Mouse (Mus musculus): Measurements from ENCODE around the gene Sbf2. TPM values are rescaled to one million over a fixed set of nuclear protein-coding genes. Genes with fewer than 3 reads are reported as not detected.
A peak's percentile ranks its signal among the peaks of the same experiment; 100 is the strongest.

Sbf2 gene
- polyA plus RNA-seq, 1 experiment from 2014 or later = 19.3 TPM

GRCm38 (mm10) chr7:110267994-110268393, 346.7 kb downstream of the Sbf2 start:
- Histone ChIP-seq H3K27ac (ENCODE audit: low read depth, low read length) (no peak overlapping the region), H3K4me3 (ENCODE audit: low read depth, low read length) (no peak overlapping the region), H3K4me1 (replicated peaks; ENCODE audit: control insufficient read depth, insufficient read depth, low read length) (0 out of 2 replicates have a peak, but pooled peaks cover 4% of the 10 kb centered on the region), H3K36me3 (ENCODE audit: control insufficient read depth, insufficient read depth) (peaks cover 23% of the 10 kb centered on the region), H3K27me3 (replicated peaks; ENCODE audit: control insufficient read depth, insufficient read depth, low read length) (no peaks in the 10 kb centered on the region), H3K4me2 (replicated peaks; ENCODE audit: low read depth) (no peak overlapping the region), H3K9ac (ENCODE audit: low read depth, low read length) (no peak overlapping the region), H3K9me3 (ENCODE audit: control insufficient read depth) (no peaks in the 10 kb centered on the region)
- WGBS = 95% methylated on average over 9 of the region's 9 CpGs
- TF ChIP-seq CTCF (IDR thresholded peaks at IDR 0.05; ENCODE audit: low read depth) = no peak
- no peak for ATAC-seq

- no peaks in the 10 kb centered on the region for H3K27me3 ChIP-seq (replicated peaks; ENCODE audit: control insufficient read depth, insufficient read depth, low read length)
- H3K4me1 ChIP-seq (replicated peaks; ENCODE audit: control insufficient read depth, insufficient read depth, low read length) = 0 out of 2 replicates have a peak, but pooled peaks cover 4% of the 10 kb centered on the region
- no peak for ATAC-seq
- H3K4me2 ChIP-seq (replicated peaks; ENCODE audit: low read depth) = no peak overlapping the region
- peaks cover 19% of the 10 kb centered on the region for H3K36me3 ChIP-seq (ENCODE audit: control insufficient read depth, insufficient read depth)
- no peak for TF ChIP-seq CTCF (IDR thresholded peaks at IDR 0.05; ENCODE audit: low read depth)
- no peak overlapping the region for H3K4me3 ChIP-seq (ENCODE audit: low read depth, low read length)
- no peak overlapping the region for H3K27ac ChIP-seq (ENCODE audit: low read depth, low read length)
- no peak overlapping the region for H3K9ac ChIP-seq (ENCODE audit: low read depth, low read length)
- H3K9me3 ChIP-seq (ENCODE audit: control insufficient read depth) = no peaks in the 10 kb centered on the region
Observed at GRCm38 (mm10) chr7:110267014-110267413, 347.7 kb downstream of the Sbf2 start.

DNA sequence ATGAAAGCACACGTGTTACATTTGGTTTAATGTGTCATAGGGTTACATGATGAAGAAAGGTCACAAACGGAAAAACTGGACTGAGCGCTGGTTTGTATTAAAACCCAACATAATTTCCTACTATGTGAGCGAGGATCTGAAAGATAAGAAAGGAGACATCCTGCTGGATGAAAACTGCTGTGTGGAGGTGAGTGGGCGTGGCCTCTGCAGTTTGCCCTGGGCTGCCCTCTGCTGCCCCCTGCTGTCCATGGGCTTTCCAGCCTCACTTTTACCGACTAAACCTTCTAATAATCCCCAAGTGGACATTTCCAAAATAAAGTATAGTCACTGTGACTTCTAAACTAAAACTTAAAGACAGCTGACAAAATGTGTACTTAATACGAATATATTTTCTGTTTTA, 348.9 kb downstream of the Sbf2 start:
- Histone ChIP-seq H3K9me3 (ENCODE audit: control insufficient read depth) (no peaks in the 10 kb centered on the region), H3K27me3 (replicated peaks; ENCODE audit: control insufficient read depth, insufficient read depth, low read length) (no peaks in the 10 kb centered on the region), H3K9ac (ENCODE audit: low read depth, low read length) (no peak overlapping the region), H3K27ac (ENCODE audit: low read depth, low read length) (no peak overlapping the region), H3K4me3 (ENCODE audit: low read depth, low read length) (no peak overlapping the region), H3K4me2 (replicated peaks; ENCODE audit: low read depth) (no peak overlapping the region), H3K36me3 (ENCODE audit: control insufficient read depth, insufficient read depth) (peaks cover 16% of the 10 kb centered on the region), H3K4me1 (replicated peaks; ENCODE audit: control insufficient read depth, insufficient read depth, low read length) (0 out of 2 replicates have a peak, but pooled peaks cover 2% of the 10 kb centered on the region)
- WGBS = 19% methylated on average over 7 of the region's 7 CpGs
- 0 out of 2 replicates have a peak, but pooled peaks have one; percentile 16 for ATAC-seq
- peak; percentile 99 for TF ChIP-seq CTCF (IDR thresholded peaks at IDR 0.05; ENCODE audit: low read depth)

GRCm38 (mm10) chr7:110263474-110263873, 351.2 kb downstream of the Sbf2 start:
- no peak overlapping the region for H3K4me3 ChIP-seq (ENCODE audit: low read depth, low read length)
- peaks cover under 1% of the 10 kb centered on the region; the same call in 1 of the 2 replicates for H3K4me1 ChIP-seq (replicated peaks; ENCODE audit: control insufficient read depth, insufficient read depth, low read length)
- H3K36me3 ChIP-seq (ENCODE audit: control insufficient read depth, insufficient read depth) = no peaks in the 10 kb centered on the region
- no peak overlapping the region for H3K9ac ChIP-seq (ENCODE audit: low read depth, low read length)
- no peak overlapping the region for H3K4me2 ChIP-seq (replicated peaks; ENCODE audit: low read depth)
- no peak overlapping the region for H3K27ac ChIP-seq (ENCODE audit: low read depth, low read length)
- no peaks in the 10 kb centered on the region for H3K27me3 ChIP-seq (replicated peaks; ENCODE audit: control insufficient read depth, insufficient read depth, low read length)
- ATAC-seq = no peak
- H3K9me3 ChIP-seq (ENCODE audit: control insufficient read depth) = no peaks in the 10 kb centered on the region
- 59% methylated on average over 1 of the region's 1 CpGs for WGBS
- no peak for TF ChIP-seq CTCF (IDR thresholded peaks at IDR 0.05; ENCODE audit: low read depth)

DNA sequence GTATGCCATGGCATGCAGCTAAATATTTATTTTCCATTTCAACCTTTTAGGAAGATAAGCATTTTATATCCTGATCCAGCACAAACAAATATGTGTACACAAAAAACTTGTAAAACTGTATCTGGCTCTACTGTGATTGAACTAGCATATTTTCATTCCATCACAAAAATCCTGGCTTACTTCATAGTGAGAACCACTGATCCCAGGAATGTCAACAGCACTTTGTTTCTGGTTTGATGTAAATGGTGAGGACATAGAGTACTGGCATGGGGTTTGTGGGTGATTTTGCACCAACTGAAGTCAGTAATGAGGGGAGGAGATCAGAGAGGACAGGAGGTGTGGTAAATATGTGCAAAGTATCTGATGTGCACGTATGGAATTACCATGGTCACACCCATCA, 352.1 kb downstream of the Sbf2 start:
- no peaks in the 10 kb centered on the region for H3K36me3 ChIP-seq (ENCODE audit: control insufficient read depth, insufficient read depth)
- no peak for ATAC-seq
- no peaks in the 10 kb centered on the region for H3K9me3 ChIP-seq (ENCODE audit: control insufficient read depth)
- no peak overlapping the region for H3K4me3 ChIP-seq (ENCODE audit: low read depth, low read length)
- TF ChIP-seq CTCF (IDR thresholded peaks at IDR 0.05; ENCODE audit: low read depth) = no peak
- H3K9ac ChIP-seq (ENCODE audit: low read depth, low read length) = no peak overlapping the region
- peaks cover 4% of the 10 kb centered on the region; the same call in 1 of the 2 replicates for H3K4me1 ChIP-seq (replicated peaks; ENCODE audit: control insufficient read depth, insufficient read depth, low read length)
- no peaks in the 10 kb centered on the region for H3K27me3 ChIP-seq (replicated peaks; ENCODE audit: control insufficient read depth, insufficient read depth, low read length)
- H3K27ac ChIP-seq (ENCODE audit: low read depth, low read length) = no peak overlapping the region
- 32% methylated on average over 1 of the region's 1 CpGs for WGBS
- H3K4me2 ChIP-seq (replicated peaks; ENCODE audit: low read depth) = no peak overlapping the region

- H3K27ac ChIP-seq (ENCODE audit: low read depth, low read length) = no peak overlapping the region
- TF ChIP-seq CTCF (IDR thresholded peaks at IDR 0.05; ENCODE audit: low read depth) = no peak
- H3K9ac ChIP-seq (ENCODE audit: low read depth, low read length) = no peak overlapping the region
- ATAC-seq = no peak
- H3K4me2 ChIP-seq (replicated peaks; ENCODE audit: low read depth) = no peak overlapping the region
- no peak overlapping the region for H3K4me3 ChIP-seq (ENCODE audit: low read depth, low read length)
- WGBS = 68% methylated on average over 4 of the region's 4 CpGs
- H3K4me1 ChIP-seq (replicated peaks; ENCODE audit: control insufficient read depth, insufficient read depth, low read length) = peaks cover 4% of the 10 kb centered on the region; the same call in 1 of the 2 replicates
- no peaks in the 10 kb centered on the region for H3K36me3 ChIP-seq (ENCODE audit: control insufficient read depth, insufficient read depth)
- no peaks in the 10 kb centered on the region for H3K9me3 ChIP-seq (ENCODE audit: control insufficient read depth)
- no peaks in the 10 kb centered on the region for H3K27me3 ChIP-seq (replicated peaks; ENCODE audit: control insufficient read depth, insufficient read depth, low read length)
Observed at GRCm38 (mm10) chr7:110261807-110262206, 352.9 kb downstream of the Sbf2 start.
